Mouse (Mus musculus): Measurements from ENCODE around the gene Wfdc12.

Gene Wfdc12

GRCm38 (mm10) chr2:164177831-164178230 lies 12.6 kb downstream of the Wfdc12 start:
- DNase-seq (ENCODE audit: low read depth in 1 of 2, low spot score in 2 of 2) = no peak

GRCm38 (mm10) chr2:164175850-164176249 lies 14.6 kb downstream of the Wfdc12 start:
- no peak for DNase-seq (ENCODE audit: low read depth in 1 of 2, low spot score in 2 of 2)

GRCm38 (mm10) chr2:164174649-164175395 lies 15.6 kb downstream of the Wfdc12 start:
- DNase-seq (ENCODE audit: low read depth in 1 of 2, low spot score in 2 of 2) = no peak

GRCm38 (mm10) chr2:164173394-164173793 lies 17.0 kb downstream of the Wfdc12 start:
- DNase-seq (ENCODE audit: low read depth in 1 of 2, low spot score in 2 of 2) = no peak

- no peak for DNase-seq (ENCODE audit: low read depth in 1 of 2, low spot score in 2 of 2)
These were observed 19.5 kb downstream of the Wfdc12 start, which contains the start of gene Kcns1 for GRCm38 (mm10) chr2:164170902-164171301. TSS of gene Kcns1 (minus strand) at chr2:164171113.

- no peak for DNase-seq (ENCODE audit: low read depth in 1 of 2, low spot score in 2 of 2)
These were observed 20.1 kb downstream of the Wfdc12 start for GRCm38 (mm10) chr2:164170326-164170725.

GRCm38 (mm10) chr2:164168571-164168946 lies 21.8 kb downstream of the Wfdc12 start:
- DNase-seq (ENCODE audit: low read depth in 1 of 2, low spot score in 2 of 2) = no peak

GRCm38 (mm10) chr2:164167752-164168570 lies 22.4 kb downstream of the Wfdc12 start:
- DNase-seq (ENCODE audit: low read depth in 1 of 2, low spot score in 2 of 2) = no peak

GRCm38 (mm10) chr2:164164941-164165340 lies 25.5 kb downstream of the Wfdc12 start:
- DNase-seq (ENCODE audit: low read depth in 1 of 2, low spot score in 2 of 2) = no peak

GRCm38 (mm10) chr2:164161515-164162055 lies 28.8 kb downstream of the Wfdc12 start:
- DNase-seq (ENCODE audit: low read depth in 1 of 2, low spot score in 2 of 2) = no peak

- DNase-seq (ENCODE audit: low read depth in 1 of 2, low spot score in 2 of 2) = no peak
These were observed 31.6 kb downstream of the Wfdc12 start for GRCm38 (mm10) chr2:164158838-164159237.

- no peak for DNase-seq (ENCODE audit: low read depth in 1 of 2, low spot score in 2 of 2)
These were observed 34.2 kb downstream of the Wfdc12 start for GRCm38 (mm10) chr2:164156158-164156557.

GRCm38 (mm10) chr2:164154007-164154406 lies 36.4 kb downstream of the Wfdc12 start:
- DNase-seq (ENCODE audit: low read depth in 1 of 2, low spot score in 2 of 2) = no peak

- DNase-seq (ENCODE audit: low read depth in 1 of 2, low spot score in 2 of 2) = no peak
These were observed 38.1 kb downstream of the Wfdc12 start for GRCm38 (mm10) chr2:164152341-164152740.

GRCm38 (mm10) chr2:164150086-164150760 lies 40.2 kb downstream of the Wfdc12 start:
- no peak for DNase-seq (ENCODE audit: low read depth in 1 of 2, low spot score in 2 of 2)

- no peak for DNase-seq (ENCODE audit: low read depth in 1 of 2, low spot score in 2 of 2)
These were observed 43.9 kb downstream of the Wfdc12 start for GRCm38 (mm10) chr2:164146556-164146955.

GRCm38 (mm10) chr2:164144541-164144940 lies 45.9 kb downstream of the Wfdc12 start:
- DNase-seq (ENCODE audit: low read depth in 1 of 2, low spot score in 2 of 2) = no peak

- DNase-seq (ENCODE audit: low read depth in 1 of 2, low spot score in 2 of 2) = no peak
These were observed 46.4 kb downstream of the Wfdc12 start for GRCm38 (mm10) chr2:164144025-164144424.

GRCm38 (mm10) chr2:164142021-164142420 lies 48.4 kb downstream of the Wfdc12 start:
- DNase-seq (ENCODE audit: low read depth in 1 of 2, low spot score in 2 of 2) = no peak

Measured in monocyte, adult 2 months (primary cell).